Mouse (Mus musculus) urinary bladder, postnatal 25 days (tissue): ENCODE results near the gene Mesd.

ENCODE experiments used
- DNase-seq: peaks from one replicate; pipeline ENCODE4 v3.0.0; 2022; ENCODE audit warnings: low spot score

Gene Mesd

DNA sequence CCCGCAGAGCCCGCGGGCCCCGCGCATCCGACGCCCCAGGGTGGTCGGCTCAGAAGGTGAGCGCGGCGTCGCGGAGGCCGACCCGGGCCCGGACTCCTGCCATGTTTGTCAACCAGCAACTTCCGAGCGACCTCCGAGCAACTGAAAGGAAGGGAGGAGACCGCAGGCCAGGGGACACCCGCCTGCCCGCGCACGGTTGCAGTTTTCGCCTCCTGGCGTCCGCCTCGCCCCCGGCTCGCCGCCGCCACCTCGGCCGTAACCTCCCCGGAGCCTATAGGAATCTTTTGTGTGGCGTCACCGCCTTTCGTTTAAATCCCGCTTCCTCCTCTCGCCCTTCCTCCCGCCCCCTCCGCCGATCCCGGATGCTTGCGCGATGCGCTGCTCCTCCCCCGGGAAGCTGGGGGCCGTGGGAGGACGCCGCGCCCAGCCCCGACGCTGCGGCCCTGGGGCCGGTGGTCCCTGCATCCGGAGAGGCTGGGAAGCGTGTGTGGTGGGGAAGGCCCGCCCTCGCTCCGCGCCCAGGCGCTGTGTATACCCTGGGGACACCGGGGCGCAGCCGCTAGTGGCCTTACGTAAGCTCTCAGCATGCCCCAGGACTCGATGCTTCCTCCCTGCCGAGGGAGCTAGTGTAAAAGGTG, at the start of gene Mesd, which contains the start of gene Tlnrd1:
Mesd (plus strand) TSS at position 446 of the 638 bp plus-strand sequence.
Tlnrd1 (minus strand) TSS at position 285 of the 638 bp plus-strand sequence.
- DNase-seq, result peak; percentile 79

DNA sequence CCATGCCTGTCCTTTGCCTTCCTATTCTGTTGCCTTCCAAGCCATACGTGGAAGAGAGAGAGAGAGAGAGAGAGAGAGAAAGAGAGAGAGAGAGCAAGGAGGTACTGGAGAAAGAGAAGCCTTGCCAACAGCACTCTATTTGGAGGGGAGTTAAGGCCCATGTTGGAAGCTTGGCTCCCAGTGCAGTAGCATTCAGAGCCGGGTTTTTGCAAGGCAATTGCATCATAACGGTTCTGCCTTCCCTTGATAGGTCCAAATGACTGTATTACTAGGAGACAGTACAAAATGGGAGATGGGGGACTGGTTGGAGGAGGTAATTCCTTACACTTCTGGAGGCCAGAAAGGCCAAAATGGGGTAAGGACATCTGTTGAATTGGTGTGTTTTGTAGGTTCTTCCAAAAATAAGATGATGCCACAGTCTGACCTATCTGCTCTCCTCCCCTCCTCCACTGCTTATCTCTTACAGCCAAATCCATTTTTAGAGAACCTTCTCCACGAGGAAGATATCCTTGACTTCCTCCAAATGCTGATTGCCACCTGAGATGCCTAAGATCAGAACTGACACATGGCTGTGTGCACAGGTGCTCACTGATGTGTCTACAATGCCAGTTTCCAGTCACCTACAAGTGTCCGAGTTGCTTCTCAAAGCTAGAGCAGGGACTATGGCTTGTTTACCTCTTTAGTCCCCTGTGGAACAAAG, 45.6 kb upstream of the Mesd start:
- DNase-seq, result no peak

DNA sequence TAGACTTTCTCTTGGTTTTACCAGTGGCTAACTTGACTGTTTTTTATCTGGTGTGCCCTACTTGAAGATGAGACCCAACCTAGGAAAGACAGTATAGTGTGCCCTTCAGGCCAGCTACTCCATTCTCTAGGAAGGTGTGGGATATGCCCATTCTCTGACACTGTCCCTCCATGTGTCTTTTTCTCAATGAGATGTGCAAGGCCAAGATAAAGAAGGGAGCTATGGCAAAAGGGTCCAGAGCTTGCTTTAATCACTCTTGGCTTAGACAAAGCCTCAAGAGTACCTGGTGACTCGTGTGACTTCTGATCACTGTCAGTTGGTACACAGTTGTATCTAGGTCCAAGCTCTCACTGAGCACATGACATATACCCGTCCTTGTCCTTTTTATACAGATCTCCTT, 44.2 kb upstream of the Mesd start:
- no peak for DNase-seq

DNA sequence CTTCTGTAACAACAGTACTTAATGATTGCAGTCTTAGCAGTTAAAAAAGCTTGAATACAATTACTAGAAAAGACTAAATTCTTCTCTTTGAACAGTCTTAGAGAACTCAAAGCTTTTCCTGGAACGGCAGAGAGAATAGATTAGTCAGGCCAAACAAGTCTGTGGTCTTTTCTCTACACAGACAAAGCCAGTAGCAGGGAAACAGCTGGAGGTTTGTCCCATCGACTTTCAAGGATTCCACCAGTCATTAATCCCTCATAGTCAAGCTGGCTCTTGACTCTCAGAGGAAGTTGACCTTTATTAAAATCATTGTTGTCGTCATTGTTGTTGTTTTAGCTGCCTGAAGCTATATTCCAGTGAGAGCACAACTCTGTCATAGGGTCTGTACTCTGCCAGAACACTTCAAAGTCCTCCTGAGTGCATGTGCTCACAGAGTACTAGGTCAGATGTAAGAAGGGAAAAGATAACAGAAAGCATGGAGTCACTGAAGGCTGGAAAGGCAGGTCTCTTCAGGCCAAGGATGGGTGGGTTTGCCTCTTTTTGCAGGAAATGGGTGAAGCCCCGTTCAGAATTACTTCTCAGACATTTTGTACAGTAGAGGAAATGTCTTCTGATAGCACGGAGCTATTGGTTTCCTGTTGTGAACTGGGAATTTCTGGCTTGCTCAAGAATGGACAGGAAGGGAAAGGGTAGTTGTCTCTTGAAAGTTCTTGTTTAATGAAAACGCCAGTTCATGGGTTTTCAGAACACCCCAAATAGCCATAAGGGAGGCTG, 41.6 kb upstream of the Mesd start:
- no peak for DNase-seq

DNA sequence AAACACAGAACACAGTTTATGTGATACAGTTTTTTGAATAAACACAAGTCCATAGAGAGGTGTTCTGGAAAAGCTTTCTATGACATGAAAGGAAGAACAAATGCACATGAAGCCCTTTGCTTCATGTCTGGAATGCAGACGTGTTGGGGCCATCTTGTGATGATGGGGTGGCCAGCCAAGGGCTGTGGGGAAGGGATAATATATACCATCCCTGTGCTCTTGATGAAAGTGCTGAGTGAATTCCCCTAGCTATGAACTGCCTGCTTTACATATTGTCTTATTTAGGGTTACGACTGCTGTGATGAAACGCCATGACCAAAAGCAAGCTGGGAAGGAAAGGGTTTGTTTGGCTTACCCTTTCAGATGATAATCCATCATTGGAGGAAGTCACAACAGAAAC, 39.5 kb upstream of the Mesd start:
- no peak for DNase-seq

GRCm38 (mm10) chr7:83847187-83848075, 36.8 kb upstream of the Mesd start:
- DNase-seq, result no peak

- DNase-seq, result no peak
Observed at GRCm38 (mm10) chr7:83851569-83852380, 32.5 kb upstream of the Mesd start.

DNA sequence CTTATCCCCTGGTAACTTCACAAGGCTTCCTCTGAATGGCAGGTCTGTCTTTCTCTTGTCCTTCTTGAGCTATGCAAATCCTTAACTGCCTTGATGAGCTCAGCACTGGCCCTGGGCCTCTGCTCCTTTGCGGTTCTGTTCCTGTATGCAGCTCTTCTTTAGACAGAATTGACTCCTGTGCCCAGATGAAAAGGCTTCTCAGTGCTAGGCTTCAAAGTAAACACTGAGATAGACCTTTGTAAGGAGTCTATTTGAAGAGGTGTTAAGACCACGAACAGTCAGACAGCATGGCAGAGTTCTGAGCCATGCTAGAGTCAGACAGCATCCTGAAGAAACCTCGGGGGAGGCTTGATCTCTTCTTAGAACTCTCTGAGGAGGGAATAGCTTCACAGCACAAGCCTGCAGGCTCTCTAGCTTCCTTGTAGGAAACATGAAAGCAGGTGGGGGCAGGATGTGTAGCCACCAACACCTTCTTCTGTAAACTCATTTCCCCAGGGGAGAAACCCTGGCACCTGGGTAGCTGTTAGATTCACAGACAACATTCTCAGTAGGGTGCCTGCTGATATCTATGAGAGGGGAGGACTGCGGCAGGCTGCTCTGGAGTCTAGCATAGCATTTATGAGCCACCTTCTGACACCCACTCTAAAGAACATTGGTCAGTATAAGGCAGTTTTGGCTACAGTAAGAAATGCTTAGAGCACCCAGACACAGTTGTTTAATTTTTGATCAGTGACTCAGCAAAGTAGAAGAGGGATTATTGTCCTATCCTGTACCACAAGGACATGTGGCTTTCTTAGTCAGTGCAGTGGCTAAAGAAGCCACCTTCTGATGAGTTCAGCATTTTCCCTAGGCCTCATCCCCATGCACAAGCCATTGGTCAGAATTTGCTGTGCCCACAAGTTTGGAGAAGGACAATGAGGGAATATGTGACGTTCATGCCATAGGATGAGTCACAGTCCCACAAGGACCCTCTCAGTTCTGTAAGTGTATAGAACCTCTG, 31.6 kb upstream of the Mesd start:
- no peak for DNase-seq

- DNase-seq, result no peak
Observed at GRCm38 (mm10) chr7:83855203-83855602, 29.1 kb upstream of the Mesd start.

DNA sequence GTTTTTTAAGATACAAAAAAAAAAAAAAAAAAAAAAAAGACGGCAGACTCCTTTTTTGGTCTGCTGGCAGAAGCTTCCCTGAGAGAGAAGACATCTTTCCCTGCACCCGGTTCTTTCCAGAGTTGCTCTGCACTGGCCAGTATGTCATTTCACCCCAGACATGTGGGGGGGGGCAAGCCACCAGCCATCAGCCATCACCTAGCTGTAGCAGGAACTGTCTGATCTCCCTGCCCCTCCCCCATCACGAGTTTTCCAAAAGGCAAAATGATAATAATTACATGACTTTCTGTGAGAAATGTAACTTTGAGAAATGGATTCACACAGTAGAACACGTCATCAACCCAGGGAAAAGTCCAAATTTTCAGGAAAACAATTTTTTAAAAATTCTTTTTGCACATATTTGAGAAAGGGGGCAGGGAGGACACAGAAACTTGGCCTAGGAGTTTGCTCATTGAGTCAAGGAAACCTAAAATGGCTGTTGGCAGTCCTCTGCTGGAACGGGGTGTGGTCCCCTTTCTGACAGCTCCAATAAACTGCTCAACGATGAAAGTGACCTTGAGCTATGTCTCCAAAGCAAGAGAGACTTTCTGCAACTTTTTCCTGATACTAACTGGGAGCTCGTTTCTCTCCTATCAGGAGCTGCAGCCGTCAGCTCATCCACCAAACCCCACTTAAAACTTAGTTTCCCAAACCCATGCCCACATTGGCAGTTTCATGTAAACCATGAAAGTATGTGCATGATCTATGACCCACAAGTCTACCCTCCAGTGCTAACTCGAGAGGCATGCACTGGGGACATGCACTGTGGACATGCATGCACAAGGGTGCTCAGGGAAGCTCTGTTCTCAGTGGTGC, 27.7 kb upstream of the Mesd start:
- peak; percentile 14 for DNase-seq

- no peak for DNase-seq
Observed at GRCm38 (mm10) chr7:83857208-83857488, 27.1 kb upstream of the Mesd start.

GRCm38 (mm10) chr7:83857921-83858320, 26.3 kb upstream of the Mesd start:
- DNase-seq, result no peak

GRCm38 (mm10) chr7:83859378-83860083, 24.7 kb upstream of the Mesd start:
- peak; percentile 21 for DNase-seq

- no peak for DNase-seq
Observed at GRCm38 (mm10) chr7:83863554-83863953, 20.7 kb upstream of the Mesd start.

- DNase-seq, result no peak
Observed at GRCm38 (mm10) chr7:83868200-83868599, 16.1 kb upstream of the Mesd start.

GRCm38 (mm10) chr7:83869839-83870543, 14.3 kb upstream of the Mesd start:
- DNase-seq, result no peak

DNA sequence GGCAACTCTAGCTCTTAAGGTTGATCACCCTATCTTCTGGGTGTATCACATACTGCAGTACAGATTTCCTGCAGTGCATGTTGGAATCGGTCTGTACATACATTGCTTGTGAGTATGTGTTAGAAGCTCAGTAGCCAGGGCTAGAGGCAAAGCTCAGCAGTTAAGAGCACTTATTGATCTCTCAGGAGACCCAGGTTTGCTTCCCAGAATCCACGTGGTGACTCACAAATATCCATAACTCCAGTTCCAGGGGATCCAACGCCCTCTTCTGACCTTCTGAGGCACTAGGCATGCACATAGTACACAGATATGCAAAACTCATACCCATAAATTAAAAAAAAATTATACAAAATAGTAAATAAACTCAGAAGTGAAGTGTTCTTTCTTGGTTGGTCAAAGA, 7.2 kb upstream of the Mesd start:
- DNase-seq, result no peak
